Mouse (Mus musculus) G1E (cell line): ENCODE measurements around the gene Asxl1.

Experiments used
- CTCF ChIP-seq: IDR thresholded peaks from 2 replicates; pipeline ENCODE4 v1.5.1; 2012; ENCODE audit warnings: low read depth, low read length, inconsistent platforms, mixed read lengths
- GATA1 ChIP-seq: IDR thresholded peaks from 2 replicates; pipeline ENCODE4 v1.6.1; 2012; ENCODE audit warnings: borderline replicate concordance, low read length, inconsistent platforms, mixed read lengths
- GATA2 ChIP-seq: IDR thresholded peaks from 2 replicates; pipeline ENCODE4 v1.6.1; 2012; ENCODE audit warnings: low read depth, low read length, inconsistent platforms, borderline replicate concordance
- POLR2AphosphoS5 ChIP-seq: IDR thresholded peaks from 2 replicates; pipeline ENCODE4 v1.6.1; 2012; ENCODE audit warnings: low read depth, low read length, inconsistent platforms; ENCODE audit not compliant: insufficient replicate concordance
- TAL1 ChIP-seq: conservative IDR thresholded peaks from 2 replicates; pipeline ENCODE4 v1.6.1; 2012; ENCODE audit warnings: low read depth, low read length, inconsistent platforms, mixed read lengths

DNA sequence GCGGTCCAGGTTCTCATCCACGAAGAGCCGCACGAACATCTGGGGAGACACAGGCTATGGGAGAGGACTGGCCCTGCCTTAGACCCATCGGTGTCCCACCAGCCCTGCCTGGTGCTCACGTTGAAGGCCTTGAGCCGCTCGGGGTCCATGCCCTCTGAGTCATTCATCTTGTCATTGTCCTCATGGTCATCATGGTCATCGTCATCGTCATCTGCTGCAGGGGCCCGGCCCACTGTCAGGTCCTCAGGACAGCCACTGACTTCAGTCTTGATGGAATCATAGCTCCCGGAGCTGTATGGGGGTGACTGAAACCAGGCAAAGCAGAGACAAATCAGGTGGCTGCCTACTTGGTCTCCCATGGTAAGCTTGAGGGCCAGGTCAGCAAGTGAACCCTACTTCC is 72.2 kb downstream of the Asxl1 start:
- no peak for TF ChIP-seq GATA1
- TF ChIP-seq CTCF: no peak
- no peak for TF ChIP-seq GATA2
- no peak for TF ChIP-seq POLR2AphosphoS5
- no peak for TF ChIP-seq TAL1
